Mouse (Mus musculus) frontal cortex, postnatal 14 days (tissue): ENCODE measurements around the gene Btn1a1.
A peak's percentile ranks its signal among the peaks of the same experiment; 100 is the strongest.

Experiments
- DNase-seq, 2 experiments: peaks; one replicate each; pipeline ENCODE4 v3.0.0; 2022; ENCODE audit warnings: low spot score in 2 of 2

The Btn1a1 gene

GRCm38 (mm10) chr13:23465600-23466109, at the start of gene Btn1a1:
Gene Btn1a1, minus strand, starts transcription at chr13:23465901.
- DNase-seq: no peak

GRCm38 (mm10) chr13:23515281-23515680, 49.6 kb upstream of the Btn1a1 start:
- DNase-seq: no peak

DNA sequence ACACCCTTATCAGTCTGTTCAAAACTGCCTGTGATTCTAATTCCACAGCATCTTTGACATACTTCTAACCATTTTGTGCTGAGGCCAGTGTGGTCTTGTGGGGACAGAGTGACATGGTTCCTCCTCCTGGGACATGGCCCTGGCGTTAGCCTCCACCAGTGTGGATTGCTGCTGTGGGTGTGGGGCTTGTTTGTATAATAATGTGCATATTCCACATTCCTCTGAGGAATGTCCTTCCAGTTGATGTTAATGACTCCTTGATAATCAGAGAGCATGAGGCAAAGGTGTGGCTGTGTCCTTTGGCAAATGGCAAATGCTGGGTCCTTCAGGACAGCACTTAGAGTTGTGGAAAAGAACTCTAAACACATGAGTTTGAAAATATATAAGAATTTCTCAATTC, 47.8 kb upstream of the Btn1a1 start:
- no peak for DNase-seq

GRCm38 (mm10) chr13:23510127-23510526, 44.4 kb upstream of the Btn1a1 start:
- no peak for DNase-seq

DNA sequence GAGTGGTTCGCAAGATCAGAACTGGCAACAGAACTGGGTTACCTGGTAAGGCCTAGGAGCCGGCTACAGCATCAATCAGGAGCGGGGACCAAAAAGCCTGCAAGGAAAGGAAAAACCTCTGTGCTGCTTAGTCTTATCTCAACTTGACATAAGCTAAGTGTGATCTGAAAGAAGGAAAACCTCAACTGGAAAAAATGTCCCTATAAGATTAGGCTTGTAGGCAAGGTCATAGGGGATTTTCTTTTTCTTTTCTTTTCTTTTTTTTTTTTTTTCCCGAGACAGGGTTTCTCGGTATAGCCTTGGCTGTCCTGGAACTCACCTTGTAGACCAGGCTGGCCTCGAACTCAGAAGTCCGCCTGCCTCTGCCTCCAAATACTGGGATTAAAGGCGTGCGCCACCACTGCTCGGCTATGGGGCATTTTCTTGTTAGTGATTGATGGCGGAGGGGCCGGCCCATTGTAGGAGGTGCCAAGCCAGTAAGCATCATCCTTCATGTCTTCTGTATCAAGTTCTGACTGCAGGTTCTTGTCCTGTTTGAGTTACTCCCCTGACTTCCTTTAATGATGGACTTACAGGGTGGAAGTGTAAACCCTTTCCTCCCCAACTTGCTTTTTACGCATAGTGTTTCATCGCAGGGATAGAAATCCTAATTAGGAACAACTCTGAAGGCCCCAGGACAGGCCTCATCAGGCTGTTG, 41.3 kb upstream of the Btn1a1 start:
- no peak for DNase-seq

GRCm38 (mm10) chr13:23506351-23506750, 40.6 kb upstream of the Btn1a1 start:
- no peak for DNase-seq

DNA sequence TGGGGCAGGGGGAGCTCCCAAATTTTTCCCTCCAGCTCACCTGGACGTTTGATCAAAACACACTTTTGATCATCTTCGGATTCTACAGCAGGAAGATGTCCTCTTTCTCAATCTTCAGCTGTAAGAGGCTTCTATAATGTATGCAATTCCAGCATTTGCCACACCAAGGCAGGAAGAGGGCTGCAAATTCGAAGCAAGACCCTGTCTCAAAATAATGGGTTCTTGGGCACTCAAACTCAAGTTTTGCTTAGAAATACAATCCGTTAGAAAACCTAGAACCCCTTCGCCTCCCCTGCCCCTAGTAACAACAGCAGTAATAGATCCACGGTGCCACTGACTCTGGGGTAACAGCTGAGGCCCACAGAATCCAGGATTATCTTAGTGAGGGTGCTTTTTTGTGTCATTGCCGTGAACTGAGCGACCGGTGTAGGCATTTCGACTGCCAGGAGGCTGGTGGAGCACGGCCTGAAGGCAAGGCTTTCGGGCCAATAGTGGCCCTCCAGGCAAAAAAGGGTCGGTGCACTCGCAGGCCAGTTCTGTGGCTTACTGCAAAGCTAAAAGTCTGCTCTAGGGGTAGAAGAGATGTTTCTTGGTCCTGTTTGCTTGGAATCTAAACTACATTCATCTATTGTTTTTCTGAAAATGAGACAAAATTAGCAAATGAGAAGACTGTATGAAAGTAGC, 40.1 kb upstream of the Btn1a1 start:
- no peak for DNase-seq

- DNase-seq: peak in 1 of 2 experiments; percentile 53
Measured at GRCm38 (mm10) chr13:23503797-23504196, 38.1 kb upstream of the Btn1a1 start.

- no peak for DNase-seq
Measured at GRCm38 (mm10) chr13:23502916-23503315, 37.2 kb upstream of the Btn1a1 start.

DNA sequence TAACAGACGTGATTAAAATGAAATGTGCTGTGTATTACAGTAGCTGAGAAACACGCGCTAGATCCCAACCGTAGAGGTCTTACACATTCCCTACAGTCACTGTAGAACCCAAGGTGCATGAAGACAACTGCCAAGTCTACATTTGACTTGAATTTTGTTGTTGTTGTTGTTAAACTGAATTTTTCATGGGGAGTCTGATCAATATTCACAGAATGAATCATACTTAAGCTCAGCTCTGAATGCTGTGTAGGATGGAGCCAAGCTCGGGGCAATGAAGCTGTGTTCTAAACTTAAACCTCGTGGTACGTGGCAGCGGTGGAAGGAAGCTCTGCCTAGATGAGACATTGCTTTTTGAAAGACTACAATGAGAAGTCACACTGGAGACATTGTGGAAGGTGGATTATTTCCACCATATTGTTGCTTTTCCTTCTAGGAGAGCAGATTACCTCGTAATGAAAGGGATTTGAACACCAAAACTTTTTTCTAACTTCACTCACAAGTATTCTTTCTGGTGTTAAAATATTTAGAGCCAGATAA, 36.4 kb upstream of the Btn1a1 start:
- DNase-seq: no peak

- no peak for DNase-seq
Measured at GRCm38 (mm10) chr13:23501511-23501910, 35.8 kb upstream of the Btn1a1 start.

GRCm38 (mm10) chr13:23500424-23501200, 34.9 kb upstream of the Btn1a1 start:
- peak; percentile 62 to 83 for DNase-seq

DNA sequence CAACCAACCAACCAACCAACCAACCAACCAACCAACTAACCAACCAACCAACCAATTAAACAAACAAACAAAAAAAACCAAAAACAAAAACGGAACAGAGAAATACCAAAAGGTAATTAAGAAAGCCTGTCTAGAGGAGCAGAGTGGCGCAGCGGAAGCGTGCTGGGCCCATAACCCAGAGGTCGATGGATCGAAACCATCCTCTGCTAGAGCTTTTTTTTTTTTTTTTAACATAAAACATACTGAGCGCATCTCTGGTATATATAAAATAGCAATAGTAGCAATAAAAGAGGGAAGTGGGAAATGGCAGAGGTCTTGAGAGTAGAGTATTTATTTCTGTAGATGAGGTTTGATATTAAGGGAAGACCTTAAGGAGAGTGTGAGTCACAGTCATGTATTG, 34.2 kb upstream of the Btn1a1 start:
- no peak for DNase-seq

DNA sequence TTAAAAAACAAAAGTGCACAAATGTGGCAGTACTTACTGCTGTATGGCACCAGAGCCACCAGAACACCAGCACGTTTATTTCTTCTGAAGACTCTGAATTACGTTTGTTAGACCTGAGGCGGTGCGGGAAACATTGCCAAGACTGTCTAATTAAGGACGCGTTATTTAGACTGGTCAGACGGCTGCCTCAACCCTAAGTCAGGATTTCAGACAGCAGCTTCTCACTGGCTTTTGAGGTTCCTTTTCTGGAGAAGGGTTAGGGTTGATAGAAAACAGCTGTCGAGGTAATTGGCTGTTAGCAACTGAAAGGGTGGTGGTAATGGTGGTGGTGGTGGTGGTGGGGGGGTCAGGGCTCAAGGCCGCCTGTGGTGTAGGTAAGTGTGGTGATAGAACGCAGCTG, 33.0 kb upstream of the Btn1a1 start:
- no peak for DNase-seq

GRCm38 (mm10) chr13:23497656-23498321, 32.1 kb upstream of the Btn1a1 start:
- peak in 1 of 2 experiments; percentile 37 for DNase-seq

DNA sequence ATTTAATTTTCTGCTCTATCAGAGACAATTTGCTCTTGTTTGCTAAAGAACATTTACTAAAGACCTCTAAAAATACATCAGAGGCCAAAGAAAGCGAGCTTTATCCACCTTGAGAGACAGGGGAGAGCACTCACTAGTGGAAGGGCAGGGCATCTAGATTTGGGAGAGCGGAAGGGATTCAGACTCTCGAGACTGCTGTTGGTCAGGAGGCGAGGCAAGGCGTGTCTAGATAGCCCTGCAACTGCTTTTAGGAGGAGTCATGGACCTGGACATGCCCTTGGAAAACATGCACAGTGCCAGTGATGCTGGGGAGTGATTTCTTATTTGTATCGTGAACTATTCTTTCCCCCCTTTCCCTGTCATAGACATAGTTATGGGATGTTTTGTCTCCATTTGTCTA, 29.8 kb upstream of the Btn1a1 start:
- DNase-seq: no peak

DNA sequence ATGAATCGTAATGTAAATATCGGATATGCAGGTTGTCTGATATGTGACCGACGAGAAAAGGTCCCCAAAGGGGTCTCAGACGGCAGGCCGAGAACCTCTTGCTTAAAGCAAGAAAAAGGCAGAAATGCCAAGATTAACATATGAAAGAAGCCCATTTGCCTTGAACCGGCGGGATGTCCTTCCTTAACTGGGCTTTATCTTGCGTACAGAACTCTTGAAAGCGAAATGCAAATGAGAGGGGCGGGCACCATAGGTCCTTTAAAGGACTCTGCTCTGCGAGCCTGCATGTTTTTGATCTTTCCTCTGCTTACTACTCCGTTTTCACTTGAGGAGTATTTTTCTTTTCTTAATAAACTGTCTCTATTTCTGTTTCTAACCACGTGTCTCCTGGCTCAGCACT, 26.3 kb upstream of the Btn1a1 start:
- no peak for DNase-seq

GRCm38 (mm10) chr13:23491263-23491662, 25.6 kb upstream of the Btn1a1 start:
- no peak for DNase-seq

DNA sequence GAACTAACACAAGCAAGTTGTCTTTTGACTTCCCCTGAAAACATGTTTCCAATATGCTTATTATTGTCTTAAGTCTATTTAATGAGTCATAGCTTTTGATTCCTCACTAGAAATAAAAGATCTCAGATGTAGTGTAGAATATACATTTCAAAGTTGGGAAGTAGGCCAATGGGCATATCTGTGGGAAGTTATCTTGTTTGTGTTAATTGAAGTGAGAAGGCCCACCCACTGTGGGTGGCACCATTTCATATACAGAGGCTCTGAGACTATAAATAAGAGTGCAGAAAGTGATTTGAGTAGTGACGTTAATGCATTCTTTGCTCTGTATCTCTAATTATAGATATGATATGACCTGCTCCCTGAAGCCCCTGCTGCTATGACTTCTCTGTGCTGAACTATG, 25.2 kb upstream of the Btn1a1 start:
- no peak for DNase-seq

GRCm38 (mm10) chr13:23488400-23489322, 23.0 kb upstream of the Btn1a1 start, which contains the start of gene Btn2a2:
Gene Btn2a2, minus strand, starts transcription at chr13:23488857.
- DNase-seq: peak; percentile 64
